Mouse (Mus musculus): ENCODE measurements around the gene Gcc2.
A peak's percentile ranks its signal among the peaks of the same experiment; 100 is the strongest.
"Not testable (repeated sequence)": the region's sequence is repeated elsewhere in the genome, so short reads cannot be mapped to it uniquely, and the experiment has no call there.

Gcc2 gene

DNA sequence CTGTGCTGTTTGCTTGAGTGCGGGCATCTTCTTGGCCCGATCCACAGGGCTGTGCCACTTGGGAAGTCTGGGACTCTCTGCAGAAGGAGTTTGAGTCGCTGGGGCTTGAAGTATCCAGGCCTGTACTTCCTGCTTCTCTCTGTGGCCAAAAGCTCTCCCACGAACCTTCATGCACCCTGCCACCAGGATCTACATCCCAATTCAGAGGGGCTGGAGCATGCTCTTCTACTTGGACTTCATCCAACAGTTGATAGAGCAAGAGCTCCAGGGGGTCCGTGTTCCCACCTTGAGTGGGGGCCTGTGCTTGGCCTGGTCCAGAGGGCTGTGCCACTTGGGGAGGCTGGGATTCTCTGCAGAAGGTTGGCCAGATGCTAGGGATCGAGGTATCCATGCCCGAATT is 24.2 kb upstream of the Gcc2 start:
- peak; percentile 40 for DNase-seq (ENCODE audit: extremely low read depth, insufficient read length, low spot score)

- peak; percentile 74 for DNase-seq (ENCODE audit: extremely low read depth, insufficient read length, low spot score)
These were observed 23.3 kb upstream of the Gcc2 start for GRCm38 (mm10) chr10:58231779-58232640.

GRCm38 (mm10) chr10:58232641-58232969 is 22.7 kb upstream of the Gcc2 start, which contains the start of gene Duxf3:
Duxf3 (minus strand) TSS chr10:58232675.
- DNase-seq (ENCODE audit: extremely low read depth, insufficient read length, low spot score): not testable (repeated sequence)

- not testable (repeated sequence) for DNase-seq (ENCODE audit: extremely low read depth, insufficient read length, low spot score)
These were observed 22.1 kb upstream of the Gcc2 start for GRCm38 (mm10) chr10:58233054-58233739.

DNA sequence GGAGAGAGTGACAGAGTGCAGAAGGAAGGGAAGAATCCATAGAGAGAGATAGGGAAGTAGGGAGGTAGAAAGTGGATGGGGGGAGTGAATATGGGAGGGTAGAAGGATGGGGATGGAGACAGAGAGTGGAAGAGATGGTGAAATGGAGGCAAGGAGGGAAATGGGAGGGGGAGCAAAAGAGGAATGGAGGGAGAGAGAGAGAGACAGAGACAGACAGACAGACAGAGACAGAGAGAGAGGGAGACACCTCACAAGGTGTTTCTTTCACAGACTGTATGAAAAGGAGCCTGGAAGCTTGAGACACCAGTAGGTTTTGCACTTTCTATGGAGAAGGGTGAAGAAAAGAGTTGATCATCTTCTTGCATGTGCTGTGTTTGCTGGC is 21.6 kb upstream of the Gcc2 start:
- not testable (repeated sequence) for DNase-seq (ENCODE audit: extremely low read depth, insufficient read length, low spot score)

GRCm38 (mm10) chr10:58234985-58235384 is 20.3 kb upstream of the Gcc2 start:
- DNase-seq (ENCODE audit: extremely low read depth, insufficient read length, low spot score): not testable (repeated sequence)

DNA sequence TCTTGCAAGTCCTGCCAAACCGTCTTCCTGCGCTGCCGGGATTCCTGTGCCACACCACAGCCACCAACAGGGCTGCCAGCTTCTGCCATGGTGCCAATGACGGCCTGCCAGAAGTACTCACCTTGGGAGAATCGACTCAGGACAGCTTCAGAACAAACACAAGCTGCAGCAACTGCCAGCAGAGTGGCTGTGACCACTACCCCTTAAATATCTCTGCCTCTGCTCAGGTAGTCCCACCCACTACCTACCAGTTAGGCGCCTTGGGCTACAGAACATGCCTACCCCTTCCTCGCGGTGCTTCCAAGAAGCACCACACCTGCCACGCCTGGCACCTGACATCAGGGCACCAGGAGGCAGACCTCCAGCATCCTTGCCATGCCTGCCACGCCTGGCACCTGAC is 18.7 kb upstream of the Gcc2 start, which contains the start of gene Gm4981:
Gene Gm4981, minus strand, starts transcription at position 89 of the 400 bp plus-strand sequence.
- peak; percentile 63 for DNase-seq (ENCODE audit: extremely low read depth, insufficient read length, low spot score)

DNA sequence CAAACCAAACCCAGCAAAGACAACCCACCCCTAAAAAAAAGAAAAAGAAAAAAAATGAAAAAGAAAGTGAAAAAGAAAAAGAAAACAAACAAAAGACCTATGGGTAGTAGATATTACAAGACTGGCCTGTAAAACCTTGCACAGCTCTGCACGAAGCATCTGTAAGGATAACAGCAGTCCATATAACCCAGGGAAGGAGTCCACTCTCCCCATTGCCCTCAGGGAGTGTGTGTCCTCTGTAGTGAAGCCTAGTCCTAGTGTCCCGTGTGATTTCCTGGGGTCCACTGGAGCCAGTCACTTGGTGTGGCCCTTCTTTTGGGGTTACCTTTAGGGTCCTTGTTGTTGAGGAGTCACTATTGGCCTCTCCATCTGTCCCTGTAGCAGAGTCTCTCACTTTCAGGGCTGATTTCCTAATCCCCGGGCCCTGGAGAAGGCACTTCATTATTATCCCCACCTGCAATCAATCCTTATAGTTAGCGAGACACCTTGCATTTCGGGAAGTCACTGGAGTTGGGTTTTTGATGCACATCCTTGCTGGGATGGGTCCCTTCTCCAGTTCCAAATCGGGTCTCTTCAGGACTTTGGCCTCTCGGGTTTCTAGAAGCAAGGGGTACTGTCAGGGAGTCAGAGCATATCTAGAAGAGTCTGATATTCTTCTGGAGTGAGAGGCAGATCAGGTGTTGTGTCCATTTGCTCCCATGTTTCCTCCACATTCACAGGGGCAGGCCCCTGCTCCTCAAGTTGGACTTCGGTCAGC is 16.1 kb upstream of the Gcc2 start:
- peak; percentile 41 for DNase-seq (ENCODE audit: extremely low read depth, insufficient read length, low spot score)

DNA sequence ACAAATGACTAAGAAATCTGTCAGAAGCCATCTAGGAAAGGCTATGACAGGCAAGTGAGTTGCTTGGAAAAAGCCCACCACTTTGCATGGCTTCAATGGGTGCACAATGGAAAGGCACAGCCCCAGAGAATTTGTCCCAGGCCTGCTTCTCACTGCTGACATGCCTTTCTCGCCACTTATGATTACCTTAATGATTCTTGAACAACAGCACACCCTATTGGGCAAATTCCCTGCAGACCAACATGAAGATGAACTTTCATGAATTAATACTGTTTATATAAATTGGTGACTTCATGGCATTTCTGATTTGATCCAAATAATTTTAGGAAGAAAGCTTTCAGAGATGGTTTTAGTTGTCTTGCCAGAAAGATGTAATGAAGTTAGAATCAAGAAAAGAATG is 5.8 kb upstream of the Gcc2 start:
- no peak for DNase-seq (ENCODE audit: extremely low read depth, insufficient read length, low spot score)

DNA sequence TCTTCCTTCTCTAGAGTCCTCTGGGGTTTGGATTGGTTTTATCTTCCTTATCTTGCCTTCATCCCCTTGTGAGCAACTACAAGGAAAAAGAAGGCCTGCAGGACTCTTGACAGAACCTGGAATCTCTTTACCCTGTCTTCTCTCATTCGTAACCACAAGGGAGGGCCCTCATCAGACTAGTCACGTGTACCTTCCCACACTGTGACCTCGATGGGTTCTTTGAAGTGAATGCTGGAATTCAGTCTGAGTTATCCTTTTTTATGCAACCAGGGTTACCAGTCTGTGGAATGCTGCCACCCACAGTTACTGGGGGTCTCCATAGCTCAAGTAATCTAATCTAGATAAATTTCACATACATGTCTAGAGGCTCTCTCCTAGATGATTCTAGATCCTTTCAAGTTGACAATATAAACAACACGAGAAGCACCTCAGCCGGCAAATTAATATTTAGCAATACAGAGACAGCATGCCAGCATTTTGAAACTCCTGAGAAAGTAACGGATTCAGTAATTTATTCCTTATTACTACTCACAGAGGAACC is 592 bp upstream of the Gcc2 start:
- no peak for DNase-seq (ENCODE audit: extremely low read depth, insufficient read length, low spot score)

DNA sequence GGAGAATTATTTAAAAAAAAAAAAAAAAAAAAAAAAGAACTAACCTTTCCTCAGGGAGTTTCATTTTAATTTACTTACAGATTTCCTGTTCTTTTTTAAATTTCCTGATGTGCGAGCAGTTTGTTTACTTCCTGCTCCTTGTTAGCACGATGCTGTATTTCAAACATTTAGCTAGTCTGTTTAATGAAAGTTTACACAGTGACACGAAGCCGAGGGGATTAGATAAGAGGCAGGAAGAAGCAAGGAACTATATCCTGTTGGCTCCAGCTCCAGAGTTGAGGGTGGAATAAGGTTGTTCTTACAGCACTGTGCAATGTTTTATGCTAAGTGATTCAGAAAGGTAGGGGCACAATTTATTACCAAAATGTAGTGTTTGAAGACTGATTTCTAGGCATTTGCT is 657 bp downstream of the Gcc2 start:
- DNase-seq (ENCODE audit: extremely low read depth, insufficient read length, low spot score): no peak

DNA sequence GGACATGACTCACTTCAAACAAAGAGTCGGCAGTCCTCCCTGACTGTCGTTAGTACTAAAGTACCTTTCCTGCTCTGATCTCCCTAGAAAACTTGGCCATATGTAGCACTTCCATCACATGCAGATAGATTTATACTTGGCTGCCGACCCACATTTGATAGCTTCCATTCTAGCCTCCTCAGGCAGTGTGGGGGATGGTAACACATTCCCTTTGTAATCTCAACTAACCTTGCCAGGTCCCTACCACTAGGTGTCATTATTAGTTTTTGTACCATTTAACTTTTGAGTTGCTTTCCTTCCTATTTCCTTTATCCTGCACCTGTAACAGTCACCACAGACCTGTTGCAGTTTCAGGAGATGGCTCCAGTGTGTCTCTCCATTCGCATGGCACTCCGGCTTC is 3.2 kb downstream of the Gcc2 start:
- DNase-seq (ENCODE audit: extremely low read depth, insufficient read length, low spot score): no peak

DNA sequence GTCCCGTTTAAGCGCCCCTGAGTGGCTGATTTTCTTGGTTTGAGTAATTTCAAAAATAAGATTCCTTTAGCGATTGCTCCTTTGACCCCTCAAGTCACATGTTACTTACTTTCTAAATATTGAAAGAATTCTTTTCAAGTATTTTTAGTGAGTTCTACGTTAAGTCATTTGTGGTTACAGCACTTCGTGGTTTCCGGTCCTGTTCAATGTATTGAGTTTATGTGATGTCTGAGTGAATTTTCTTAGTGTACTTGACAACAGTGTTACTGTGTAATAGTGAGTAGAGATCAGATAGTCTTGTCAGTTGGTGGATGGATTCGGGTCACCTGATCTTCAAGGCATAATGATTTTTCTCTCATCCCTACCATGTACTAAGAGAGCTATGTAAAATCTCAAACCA is 26.9 kb downstream of the Gcc2 start:
- no peak for DNase-seq (ENCODE audit: extremely low read depth, insufficient read length, low spot score)

DNA sequence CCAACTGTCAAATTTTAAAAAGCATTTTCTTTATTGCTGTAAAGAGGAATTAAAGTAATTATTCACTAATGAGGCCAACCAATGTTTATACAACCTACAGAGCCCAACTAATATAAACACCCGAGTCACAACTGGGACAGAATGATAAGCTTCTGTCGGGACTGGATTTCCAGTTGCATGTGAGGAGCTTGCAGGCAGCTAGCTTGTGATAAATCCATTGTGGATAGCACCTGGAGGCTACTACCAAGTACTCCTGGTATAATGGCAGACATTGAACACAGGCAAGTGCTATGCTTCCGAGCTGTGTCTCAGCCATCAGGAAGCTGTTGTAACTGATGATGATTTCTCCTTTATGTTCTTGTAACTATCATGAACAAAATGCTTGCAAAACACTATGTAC is 35.4 kb downstream of the Gcc2 start:
- DNase-seq (ENCODE audit: extremely low read depth, insufficient read length, low spot score): no peak

DNA sequence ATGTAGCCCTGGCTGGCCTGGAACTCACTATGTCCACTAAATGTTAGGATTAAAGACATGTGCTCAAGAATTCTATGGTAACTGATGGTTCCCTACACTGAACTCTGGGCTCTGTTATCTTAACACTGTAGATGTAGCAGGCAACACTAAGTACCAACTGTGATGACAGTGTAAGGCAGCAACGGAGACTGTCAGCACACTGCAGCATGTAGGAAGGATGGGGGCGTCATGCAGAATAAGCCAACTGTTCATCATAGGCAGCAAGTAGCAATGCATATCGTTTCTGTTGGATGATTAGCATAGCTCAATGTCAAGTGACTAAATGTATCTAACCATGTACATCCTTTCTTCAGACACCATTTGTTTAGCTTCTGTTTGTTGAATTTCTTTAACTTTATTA is 38.9 kb downstream of the Gcc2 start:
- DNase-seq (ENCODE audit: extremely low read depth, insufficient read length, low spot score): no peak

GRCm38 (mm10) chr10:58295605-58296004 is 40.3 kb downstream of the Gcc2 start:
- DNase-seq (ENCODE audit: extremely low read depth, insufficient read length, low spot score): no peak

GRCm38 (mm10) chr10:58304996-58305395 is 49.7 kb downstream of the Gcc2 start:
- no peak for DNase-seq (ENCODE audit: extremely low read depth, insufficient read length, low spot score)

GRCm38 (mm10) chr10:58306897-58307296 is 51.6 kb downstream of the Gcc2 start:
- no peak for DNase-seq (ENCODE audit: extremely low read depth, insufficient read length, low spot score)

GRCm38 (mm10) chr10:58310791-58311190 is 55.5 kb downstream of the Gcc2 start:
- DNase-seq (ENCODE audit: extremely low read depth, insufficient read length, low spot score): peak; percentile 64

GRCm38 (mm10) chr10:58312887-58313286 is 57.6 kb downstream of the Gcc2 start:
- no peak for DNase-seq (ENCODE audit: extremely low read depth, insufficient read length, low spot score)

GRCm38 (mm10) chr10:58320881-58321280 is 65.6 kb downstream of the Gcc2 start:
- peak; percentile 55 for DNase-seq (ENCODE audit: extremely low read depth, insufficient read length, low spot score)

All from 3134 (cell line).